ENCODE assay signal across 20 mouse cellular contexts in genomic region chr15:74197566-74198082, GRCm38 (mm10).
DNase-seq lines count a peak whose midpoint lies in the region; ATAC-seq and TF ChIP-seq lines count a peak whose summit lies in the region.
"Had no signal": no experiment of that assay in that cellular context is flagged by ENCODE, and none has a peak within 500 bp of the region (broad histone marks: within the 10 kb centered on the region; RNA-seq: fewer than 3 reads in every experiment).

No protein-coding gene starts in this region.

- intact Hi-C loops in left cerebral cortex, postnatal 4 days (cut with DNase I), result no loop called here

- no peak for TF ChIP-seq CTCF in liver, postnatal 0 days (IDR thresholded peaks at IDR 0.05; ENCODE audit: low read depth)

- no peak for TF ChIP-seq EP300 in liver, postnatal 0 days (IDR thresholded peaks at IDR 0.05; ENCODE audit: low read depth)

- H3K36me3 ChIP-seq in kidney, embryonic 14.5 days (ENCODE audit: control insufficient read depth, insufficient read depth, low read length), result no peaks in the 10 kb centered on the region
- H3K36me3 ChIP-seq in liver, postnatal 0 days (replicated peaks; ENCODE audit: insufficient read depth, low read length), result no peaks in the 10 kb centered on the region
- H3K36me3 ChIP-seq: embryonic facial prominence, embryonic 13.5 days; embryonic facial prominence, embryonic 15.5 days; forebrain, embryonic 15.5 days had no signal

- H3K9ac ChIP-seq in kidney, embryonic 14.5 days (ENCODE audit: low read depth, low read length), result no peak overlapping the region
- no peak overlapping the region for H3K9ac ChIP-seq in liver, postnatal 0 days (replicated peaks)
- H3K9ac ChIP-seq: embryonic facial prominence, embryonic 13.5 days; embryonic facial prominence, embryonic 15.5 days; forebrain, embryonic 13.5 days; forebrain, embryonic 15.5 days; forebrain, postnatal 0 days had no signal

- no peak overlapping the region for H3K27ac ChIP-seq in kidney, embryonic 14.5 days (ENCODE audit: low read depth, low read length)
- no peak overlapping the region for H3K27ac ChIP-seq in liver, postnatal 0 days (ENCODE audit: low read depth)
- H3K27ac ChIP-seq: embryonic facial prominence, embryonic 13.5 days; embryonic facial prominence, embryonic 15.5 days; forebrain, embryonic 13.5 days; forebrain, embryonic 15.5 days had no signal

- H3K4me1 ChIP-seq in kidney, embryonic 14.5 days (ENCODE audit: control insufficient read depth, insufficient read depth, low read length), result no peaks in the 10 kb centered on the region
- no peaks in the 10 kb centered on the region for H3K4me1 ChIP-seq in liver, postnatal 0 days (ENCODE audit: insufficient read depth)
- H3K4me1 ChIP-seq: embryonic facial prominence, embryonic 13.5 days; embryonic facial prominence, embryonic 15.5 days had no signal

- 35% methylated on average over 11 of the region's 11 CpGs for WGBS in kidney, embryonic 14.5 days
- 74% methylated on average over 11 of the region's 11 CpGs for WGBS in liver, postnatal 0 days (ENCODE audit: insufficient replicate concordance)

- ATAC-seq in kidney, embryonic 14.5 days (ENCODE audit: low FRiP score, low TSS enrichment), result 0 out of 2 replicates have a peak, but pooled peaks have one; percentile 30
- peak; percentile 30; the same call in 1 of the 2 replicates for ATAC-seq in erythroid progenitor cell, adult 5-6 weeks (replicated peaks; ENCODE audit: low FRiP score, poor library complexity, severe bottlenecking)
- ATAC-seq in liver, postnatal 0 days, result no peak
- ATAC-seq: forebrain, embryonic 13.5 days; forebrain, embryonic 15.5 days; forebrain, postnatal 0 days had no signal

- peaks cover 27% of the 10 kb centered on the region for H3K27me3 ChIP-seq in kidney, embryonic 14.5 days (ENCODE audit: control insufficient read depth, insufficient read depth, low read length)
- H3K27me3 ChIP-seq in liver, postnatal 0 days (ENCODE audit: insufficient read depth, low read length), result no peaks in the 10 kb centered on the region
- H3K27me3 ChIP-seq: embryonic facial prominence, embryonic 13.5 days; embryonic facial prominence, embryonic 15.5 days; forebrain, embryonic 13.5 days; forebrain, embryonic 15.5 days had no signal

- peak; percentile 68 to 69 for DNase-seq in cerebellum, postnatal 14 days
- DNase-seq in cerebellum, adult 11 months, result no peak
- DNase-seq in kidney, adult 8-10 months, result no peak
- peak; percentile 46 for DNase-seq in left cerebral cortex, postnatal 4 days
- no peak for DNase-seq in left cerebral cortex, adult 9 months (ENCODE audit: low spot score in 2 of 2)
- no peak for DNase-seq in liver, postnatal 0 days
- DNase-seq: adrenal gland, postnatal 10 days; adrenal gland, postnatal 25 days; cerebellum, adult 11-12 months; cerebellum, adult 2 months; cerebellum, adult 9-10 months; embryo, embryonic 11 days; forebrain, postnatal 0 days had no signal

- H3K4me3 ChIP-seq in kidney, embryonic 14.5 days (ENCODE audit: low read length), result no peak overlapping the region
- no peak overlapping the region for H3K4me3 ChIP-seq in liver, postnatal 0 days (ENCODE audit: low read depth, low read length)
- H3K4me3 ChIP-seq: embryonic facial prominence, embryonic 13.5 days; embryonic facial prominence, embryonic 15.5 days; erythroblast, embryonic 14.5 days; forebrain, embryonic 13.5 days; forebrain, embryonic 15.5 days had no signal

- no peaks in the 10 kb centered on the region for H3K9me3 ChIP-seq in kidney, embryonic 14.5 days (ENCODE audit: control insufficient read depth, low read length)
- H3K9me3 ChIP-seq in liver, postnatal 0 days (ENCODE audit: low read length), result no peaks in the 10 kb centered on the region
- H3K9me3 ChIP-seq: embryonic facial prominence, embryonic 13.5 days; embryonic facial prominence, embryonic 15.5 days; forebrain, embryonic 13.5 days; forebrain, embryonic 15.5 days had no signal

- H3K4me2 ChIP-seq in kidney, embryonic 14.5 days (replicated peaks; ENCODE audit: low read depth, low read length), result no peak overlapping the region
- no peak overlapping the region for H3K4me2 ChIP-seq in liver, postnatal 0 days (ENCODE audit: low read depth, low read length)
- H3K4me2 ChIP-seq: embryonic facial prominence, embryonic 13.5 days; embryonic facial prominence, embryonic 15.5 days; forebrain, embryonic 13.5 days; forebrain, embryonic 15.5 days had no signal

Comparison
In these comparisons a context has a peak if more than half of its experiments do, and no peak if none do; other contexts are left out.
1. DNase-seq: peak in cerebellum, postnatal 14 days (2 of 2) and left cerebral cortex, postnatal 4 days (single experiment); none in cerebellum, adult 11 months (single experiment), kidney, adult 8-10 months (0 of 2), left cerebral cortex, adult 9 months (0 of 2) and liver, postnatal 0 days (single experiment).